8 mouse cellular contexts compared by ENCODE assay signal in genomic region chr11:51289564-51290041, GRCm38 (mm10). TPM values are rescaled to one million over a fixed set of nuclear protein-coding genes. Genes with fewer than 3 reads are reported as not detected.
A peak's percentile ranks its signal among the peaks of the same experiment; 100 is the strongest.
DNase-seq lines count a peak whose midpoint lies in the region; ATAC-seq lines count a peak whose summit lies in the region.

TSS of gene Col23a1 (plus strand) at chr11:51289920.

- H3K4me3 ChIP-seq in hindbrain, embryonic 16.5 days (ENCODE audit: low read length), result peak within 1 kb of the TSS; percentile 63

- H3K27ac ChIP-seq in hindbrain, embryonic 16.5 days (ENCODE audit: low read depth, low read length), result peak within 1 kb of the TSS; percentile 62; the same call in 1 of the 2 replicates

- peak; percentile 83 for DNase-seq in adrenal gland, adult 2 months
- peak; percentile 46 to 63 for DNase-seq in gastrocnemius, adult 8-10 months (ENCODE audit: low spot score in 2 of 2)
- peak; percentile 57 to 59 for DNase-seq in layer of hippocampus, postnatal 36 days
- DNase-seq in lung, postnatal 4 days, result peak; percentile 86
- DNase-seq in right cerebral cortex, adult 2 months (ENCODE audit: low spot score in 2 of 2), result peak; percentile 70 to 75
- DNase-seq in urinary bladder, postnatal 36 days (ENCODE audit: low spot score in 2 of 2), result peak; percentile 66 to 68

- no peaks in the 10 kb centered on the region for H3K36me3 ChIP-seq in hindbrain, embryonic 16.5 days (ENCODE audit: control insufficient read depth, insufficient read depth, low read length)

- H3K27me3 ChIP-seq in hindbrain, embryonic 16.5 days (replicated peaks; ENCODE audit: control insufficient read depth, insufficient read depth, low read length), result no peaks in the 10 kb centered on the region

- under 1% methylated on average over 28 of the region's 38 CpGs for WGBS in hindbrain, embryonic 16.5 days

- peak; percentile 67 for ATAC-seq in common myeloid progenitor, adult 5-6 weeks (replicated peaks; ENCODE audit: low read depth, poor library complexity, severe bottlenecking)
- ATAC-seq in hindbrain, embryonic 16.5 days, result peak; percentile 91

- no peaks in the 10 kb centered on the region for H3K9me3 ChIP-seq in hindbrain, embryonic 16.5 days (ENCODE audit: control insufficient read depth, low read length)

- peak within 1 kb of the TSS; percentile 85 for H3K4me2 ChIP-seq in hindbrain, embryonic 16.5 days (ENCODE audit: low read length)

- H3K9ac ChIP-seq in hindbrain, embryonic 16.5 days (ENCODE audit: low read depth, low read length), result peak within 1 kb of the TSS; percentile 70

- H3K4me1 ChIP-seq in hindbrain, embryonic 16.5 days (ENCODE audit: control insufficient read depth, insufficient read depth, low read depth, low read length), result no peaks in the 10 kb centered on the region

RNA-seq across cellular contexts. Expression of gene Col23a1, which starts in this region (rescaled TPM):
- 1 to 10 TPM; 1.1 to 6.9 TPM for total RNA-seq in adrenal gland, adult 2 months (2021)
- 0.97 and 1.4 TPM in 2 replicates for polyA plus RNA-seq in adrenal gland, adult 2 months (2012; rRNA removed)
- 0.18 TPM in 1 of 2 replicates, not detected in the other for total RNA-seq in common myeloid progenitor, adult 5-6 weeks (2017)
- total RNA-seq in gastrocnemius, adult 8-10 months (2022), result 1 to 10 TPM in 1 of 4 experiments, under 1 TPM in 3; 0.82 to 1.6 (median 0.93) TPM
- polyA plus RNA-seq in hindbrain, embryonic 16.5 days (2015; fragmentation: Nextera tagmentation; extraction: Ambion mirVana), result 4.4 and 6.1 TPM in 2 replicates
- 1 to 10 TPM; 4.2 to 4.9 TPM for total RNA-seq in layer of hippocampus, postnatal 36 days (2021)

Comparison
In these comparisons a context has a peak if more than half of its experiments do, and no peak if none do; other contexts are left out.
1. Peak in every context shown above with its lines: DNase-seq, ATAC-seq, H3K4me3 ChIP-seq and H3K27ac ChIP-seq.
2. Peak in ATAC-seq in common myeloid progenitor, adult 5-6 weeks; RNA of the gene not detected or under 1 TPM.